Mouse (Mus musculus) kidney, embryonic 16.5 days (tissue): ENCODE data around the gene 1700102P08Rik. TPM values are rescaled to one million over a fixed set of nuclear protein-coding genes. Genes with fewer than 3 reads are reported as not detected.
A peak's percentile ranks its signal among the peaks of the same experiment; 100 is the strongest.

Experiments used
- ATAC-seq: fragments of 200-750 bp; cut with Nextera tagmentation; 2 replicates; pipeline ENCODE4 v1.8.0; 2017; ENCODE audit warnings: moderate TSS enrichment; ENCODE audit not compliant: low FRiP score, low TSS enrichment
- H3K27ac ChIP-seq: fragments of 300-500 bp; sonication (generic); 2 replicates; pipeline ENCODE4 v1.5.1; 2014; ENCODE audit warnings: low read length
- H3K27me3 ChIP-seq: fragments of 300-500 bp; sonication (generic); 2 replicates; pipeline ENCODE4 v1.6.1; 2014; ENCODE audit warnings: low read length, control low read depth, mixed read lengths; ENCODE audit not compliant: insufficient read depth
- H3K36me3 ChIP-seq: fragments of 300-500 bp; sonication (generic); 2 replicates; pipeline ENCODE4 v1.6.1; 2014; ENCODE audit warnings: low read length, control low read depth, mixed read lengths; ENCODE audit not compliant: insufficient read depth
- H3K4me1 ChIP-seq: fragments of 300-500 bp; sonication (generic); 2 replicates; pipeline ENCODE4 v1.6.1; 2014; ENCODE audit warnings: low read length, control low read depth, mixed read lengths; ENCODE audit not compliant: insufficient read depth
- H3K4me2 ChIP-seq: fragments of 300-500 bp; sonication (generic); replicated peaks from 2 replicates; pipeline ENCODE4 v1.6.1; 2014; ENCODE audit warnings: low read depth, low read length
- H3K4me3 ChIP-seq: fragments of 300-500 bp; sonication (generic); 2 replicates; pipeline ENCODE4 v1.5.1; 2014; ENCODE audit warnings: mild to moderate bottlenecking, low read length
- H3K9ac ChIP-seq: fragments of 300-500 bp; sonication (generic); replicated peaks from 2 replicates; pipeline ENCODE4 v1.6.1; 2014; ENCODE audit warnings: low read length
- H3K9me3 ChIP-seq: fragments of 300-500 bp; sonication (generic); 2 replicates; pipeline ENCODE4 v1.6.1; 2016; ENCODE audit warnings: low read length, control low read depth
- WGBS: fragments of 180-500 bp; shearing (Covaris S2); extraction: QIAGEN DNeasy Blood & Tissue Kit; methylation state at CpG from one replicate; pipeline ENCODE4 v1.1.7; 2014; 5-methylcytosine and 5-hydroxymethylcytosine counted together
- polyA plus RNA-seq: library from polyadenylated mRNA; unstranded; fragments of >200 nt; fragmentation: Nextera tagmentation; extraction: Ambion mirVana; gene quantifications from 2 replicates; pipeline ENCODE4 v1.2.1, GENCODE M21; 2015

The 1700102P08Rik gene
- polyA plus RNA-seq, 1 experiment from 2014 or later = 0.62 TPM

- WGBS = 91% methylated on average over 6 of the region's 6 CpGs
- Histone ChIP-seq H3K4me1 (peaks cover 25% of the 10 kb centered on the region), H3K4me3 (no peak overlapping the region), H3K4me2 (no peak overlapping the region), H3K9me3 (no peaks in the 10 kb centered on the region), H3K27me3 (no peaks in the 10 kb centered on the region), H3K9ac (no peak overlapping the region), H3K27ac (no peak overlapping the region), H3K36me3 (0 out of 2 replicates have a peak, but pooled peaks cover 3% of the 10 kb centered on the region)
- ATAC-seq = no peak
Observed at GRCm38 (mm10) chr9:108454429-108454828, 61.8 kb downstream of the 1700102P08Rik start.

GRCm38 (mm10) chr9:108455747-108456571 is 63.4 kb downstream of the 1700102P08Rik start:
- peaks cover 11% of the 10 kb centered on the region for H3K4me1 ChIP-seq
- 0 out of 2 replicates have a peak, but pooled peaks cover under 1% of the 10 kb centered on the region for H3K36me3 ChIP-seq
- no peak for ATAC-seq
- H3K4me2 ChIP-seq = no peak overlapping the region
- H3K9ac ChIP-seq = no peak overlapping the region
- no peak overlapping the region for H3K27ac ChIP-seq
- H3K27me3 ChIP-seq = no peaks in the 10 kb centered on the region
- H3K9me3 ChIP-seq = no peaks in the 10 kb centered on the region
- WGBS = 79% methylated on average over 12 of the region's 12 CpGs
- H3K4me3 ChIP-seq = no peak overlapping the region

GRCm38 (mm10) chr9:108456953-108457352 is 64.3 kb downstream of the 1700102P08Rik start:
- H3K4me3 ChIP-seq = no peak overlapping the region
- H3K4me1 ChIP-seq = peaks cover 11% of the 10 kb centered on the region
- WGBS = 87% methylated on average over 10 of the region's 10 CpGs
- no peak overlapping the region for H3K27ac ChIP-seq
- H3K9me3 ChIP-seq = no peaks in the 10 kb centered on the region
- H3K27me3 ChIP-seq = no peaks in the 10 kb centered on the region
- H3K36me3 ChIP-seq = no peaks in the 10 kb centered on the region
- ATAC-seq = no peak
- no peak overlapping the region for H3K4me2 ChIP-seq
- no peak overlapping the region for H3K9ac ChIP-seq

DNA sequence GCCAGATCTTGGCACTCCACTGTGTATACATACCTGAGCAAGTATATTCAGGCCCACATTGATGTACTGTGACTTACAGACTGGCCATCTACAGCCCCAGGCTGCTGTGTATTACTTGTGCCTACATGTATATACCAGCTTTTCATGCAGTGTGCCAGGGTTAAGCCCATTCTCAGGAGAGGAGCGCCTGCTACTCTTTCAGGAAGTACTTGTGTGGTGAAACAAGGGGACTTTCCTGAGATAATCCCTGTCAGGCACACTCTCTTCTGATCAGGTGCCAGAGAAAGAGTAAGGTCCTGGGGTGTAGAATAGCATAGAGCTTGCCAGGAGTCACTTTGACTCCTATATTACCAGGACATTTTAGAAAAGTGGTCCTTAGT is 67.3 kb downstream of the 1700102P08Rik start:
- peak overlapping the region; percentile 91; the same call in 1 of the 2 replicates for H3K9ac ChIP-seq
- ATAC-seq = no peak

More for the DNA sequence above, 67.3 kb downstream of the 1700102P08Rik start:
- peak overlapping the region; percentile 96 for H3K27ac ChIP-seq
- H3K36me3 ChIP-seq = peaks cover 19% of the 10 kb centered on the region
- 82% methylated on average over 1 of the region's 1 CpGs for WGBS
- H3K4me1 ChIP-seq = peaks cover 17% of the 10 kb centered on the region
- H3K9me3 ChIP-seq = no peaks in the 10 kb centered on the region
- peak overlapping the region; percentile 85 for H3K4me2 ChIP-seq
- H3K27me3 ChIP-seq = no peaks in the 10 kb centered on the region
- H3K4me3 ChIP-seq = peak overlapping the region; percentile 84

Other genes starting within 250 kb of the 1700102P08Rik start
- gene Bsn, start 202.4 kb upstream of the 1700102P08Rik start, polyA plus RNA-seq = 0.64 and 0.67 TPM in 2 replicates
- 163 and 182 TPM in 2 replicates for gene Dag1, start 128.8 kb upstream of the 1700102P08Rik start, polyA plus RNA-seq
- gene Nicn1, start 102.4 kb upstream of the 1700102P08Rik start, polyA plus RNA-seq = 37.2 and 45.5 TPM in 2 replicates
- 40.8 and 43.7 TPM in 2 replicates for gene Amt, start 96.0 kb upstream of the 1700102P08Rik start, polyA plus RNA-seq
- gene Rhoa, start 86.7 kb upstream of the 1700102P08Rik start, polyA plus RNA-seq = 495 and 508 TPM in 2 replicates
- gene Tcta, start 86.6 kb upstream of the 1700102P08Rik start, polyA plus RNA-seq = 34.9 and 38.9 TPM in 2 replicates
- gene Gpx1, start 53.9 kb upstream of the 1700102P08Rik start, polyA plus RNA-seq = 686 and 695 TPM in 2 replicates
- 113 and 119 TPM in 2 replicates for gene Usp4, start 45.0 kb upstream of the 1700102P08Rik start, polyA plus RNA-seq
- gene Ccdc36, start 35.7 kb downstream of the 1700102P08Rik start, polyA plus RNA-seq = 1.5 and 1.7 TPM in 2 replicates
- not detected in 2 replicates for gene BC048562, start 43.7 kb downstream of the 1700102P08Rik start, polyA plus RNA-seq
- 77.0 and 82.4 TPM in 2 replicates for gene Ccdc71, start 67.7 kb downstream of the 1700102P08Rik start, polyA plus RNA-seq
- 38.8 and 41.6 TPM in 2 replicates for gene Klhdc8b, start 68.8 kb downstream of the 1700102P08Rik start, polyA plus RNA-seq
- gene Lamb2, start 86.9 kb downstream of the 1700102P08Rik start, polyA plus RNA-seq = 68.5 and 73.6 TPM in 2 replicates
- gene Usp19, start 97.8 kb downstream of the 1700102P08Rik start, polyA plus RNA-seq = 79.1 and 82.0 TPM in 2 replicates
- gene Qars, start 114.9 kb downstream of the 1700102P08Rik start, polyA plus RNA-seq = 127 and 140 TPM in 2 replicates
- gene Qrich1, start 124.0 kb downstream of the 1700102P08Rik start, polyA plus RNA-seq = 129 and 135 TPM in 2 replicates
- 188 and 198 TPM in 2 replicates for gene Impdh2, start 167.5 kb downstream of the 1700102P08Rik start, polyA plus RNA-seq
- gene Ndufaf3, start 174.6 kb downstream of the 1700102P08Rik start, polyA plus RNA-seq = 47.6 and 48.6 TPM in 2 replicates
- 200 TPM in 2 replicates for gene Dalrd3, start 177.1 kb downstream of the 1700102P08Rik start, polyA plus RNA-seq
- gene Wdr6, start 185.9 kb downstream of the 1700102P08Rik start, polyA plus RNA-seq = 148 and 150 TPM in 2 replicates
- 10.8 and 11.0 TPM in 2 replicates for gene P4htm, start 204.9 kb downstream of the 1700102P08Rik start, polyA plus RNA-seq